Mouse (Mus musculus) liver, adult (tissue): ENCODE data around the gene Hspb2.

ENCODE experiments used
- GATA4 ChIP-seq: IDR thresholded peaks from 2 replicates; pipeline ENCODE4 v1.6.1; 2014; ENCODE audit warnings: mild to moderate bottlenecking, low read length; ENCODE audit not compliant: insufficient replicate concordance

The Hspb2 gene

DNA sequence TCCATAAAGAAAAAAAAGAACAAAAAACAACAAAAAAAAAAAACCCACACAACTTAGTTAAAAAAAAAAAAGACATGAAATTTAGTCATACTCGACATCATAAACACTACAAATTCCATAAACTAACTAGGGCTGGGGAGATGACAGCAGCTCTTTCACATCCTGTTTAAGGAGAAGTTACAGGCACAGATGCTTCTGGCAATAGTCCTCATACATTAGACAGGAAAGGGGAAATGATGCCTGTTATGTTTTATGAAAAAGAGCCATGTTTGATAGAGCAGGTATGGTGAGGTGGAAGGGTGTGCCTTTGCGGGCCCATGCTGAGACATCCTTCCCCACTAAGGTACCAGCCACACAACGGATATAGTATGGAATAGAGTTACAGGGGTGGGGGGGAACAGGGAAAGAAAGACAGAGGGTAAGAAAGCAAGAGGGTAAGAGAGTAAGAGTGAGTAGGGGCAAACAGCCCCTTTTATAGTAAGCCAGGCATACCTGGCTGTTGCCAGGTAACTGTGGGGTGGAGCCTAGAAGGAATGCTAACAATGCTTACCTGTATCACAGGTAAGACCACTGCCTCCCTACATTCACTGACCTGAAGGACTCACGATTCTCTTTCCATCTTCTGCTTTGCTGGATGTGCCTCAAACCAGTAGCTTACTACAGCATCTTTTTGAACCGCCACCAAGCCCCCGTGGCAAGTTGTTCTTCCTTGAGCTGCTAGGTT, 9.5 kb upstream of the Hspb2 start:
- no peak for TF ChIP-seq GATA4

GRCm38 (mm10) chr9:50756711-50757110, 4.6 kb upstream of the Hspb2 start:
- TF ChIP-seq GATA4, result no peak

DNA sequence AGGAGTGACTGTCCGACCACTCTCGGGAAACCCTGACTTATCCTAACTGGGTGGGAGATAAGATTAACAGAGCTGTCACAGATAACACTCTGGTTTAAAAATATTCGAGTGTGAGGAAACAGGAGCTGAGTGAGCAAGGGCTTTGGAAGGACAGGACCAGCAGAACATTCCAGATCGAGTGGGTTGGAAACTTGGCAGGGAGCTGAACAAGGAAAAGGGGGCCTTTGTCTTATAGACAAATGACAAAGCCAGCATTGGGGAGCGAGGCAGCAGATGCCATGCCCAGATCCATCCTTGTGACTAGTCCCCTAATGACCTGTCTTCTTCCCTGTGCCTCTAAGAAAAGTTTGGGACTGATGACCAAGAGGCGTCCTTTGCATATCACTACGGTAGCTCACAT, 1.8 kb upstream of the Hspb2 start:
- no peak for TF ChIP-seq GATA4

- no peak for TF ChIP-seq GATA4
Measured at GRCm38 (mm10) chr9:50752784-50753615, 846 bp upstream of the Hspb2 start.

DNA sequence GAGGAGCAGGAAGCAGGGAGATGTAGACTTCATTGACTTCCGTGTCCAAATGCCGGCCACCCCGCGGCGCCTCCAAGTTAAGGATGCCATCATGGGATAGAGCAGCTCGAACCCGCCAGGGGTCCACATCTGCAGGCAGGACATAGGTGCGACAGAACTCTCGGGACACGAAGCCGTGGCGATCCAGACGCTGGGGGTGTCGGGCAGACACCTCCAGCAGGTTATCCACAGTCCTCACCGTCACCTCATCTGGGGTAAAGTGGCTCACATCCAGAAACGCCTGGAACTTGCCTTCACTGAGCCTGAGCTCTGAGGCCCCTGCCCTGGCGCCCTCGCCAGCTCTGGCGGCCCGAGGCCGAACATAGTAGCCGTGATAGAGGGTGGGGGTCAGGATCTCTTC, 831 bp downstream of the Hspb2 start, which contains the start of gene Cryab:
TSS of gene Cryab (plus strand) at position 3 of the 400 bp plus-strand sequence.
- TF ChIP-seq GATA4, result no peak

DNA sequence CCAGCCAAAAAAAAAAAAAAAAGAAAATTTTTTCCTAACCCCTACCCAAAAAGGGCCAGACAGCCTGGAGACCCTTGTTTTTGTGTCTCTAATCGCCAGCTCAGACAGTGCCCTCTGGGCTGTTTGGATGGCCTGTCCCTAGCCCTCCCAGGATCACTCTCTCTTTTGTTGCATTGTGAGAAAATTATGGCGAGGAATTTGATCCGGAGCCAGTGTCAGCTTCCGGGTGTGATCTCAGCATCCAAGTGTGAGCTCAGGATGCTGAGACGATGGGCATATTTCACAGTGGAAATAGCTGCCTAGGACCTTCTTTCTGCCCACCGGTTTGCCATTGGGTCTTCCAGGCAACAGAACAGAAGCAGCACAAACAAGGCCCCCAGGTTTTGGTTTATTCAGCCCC, 1.4 kb downstream of the Hspb2 start:
- no peak for TF ChIP-seq GATA4

GRCm38 (mm10) chr9:50746214-50746677, 5.9 kb downstream of the Hspb2 start, which contains the start of gene 2310030G06Rik:
TSS of gene 2310030G06Rik (minus strand) at chr9:50746536.
- no peak for TF ChIP-seq GATA4

DNA sequence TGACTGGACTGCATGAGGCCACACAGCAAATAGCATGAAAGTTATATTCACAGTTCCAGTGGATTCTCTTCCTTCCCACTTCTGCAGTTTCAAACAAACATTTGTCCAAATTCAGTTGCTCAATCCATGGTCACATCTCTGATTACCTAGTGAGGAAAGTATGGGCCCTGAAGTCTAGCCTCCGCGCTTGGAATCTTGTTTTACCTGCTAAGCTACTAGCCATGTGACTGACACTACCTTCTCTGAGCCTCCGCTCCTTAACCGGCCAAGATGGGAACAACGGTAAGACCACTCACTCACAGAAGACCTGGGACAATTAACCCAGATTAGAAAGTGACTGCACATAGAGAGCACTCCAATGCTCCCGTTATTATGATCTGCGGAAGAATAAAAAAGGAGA, 6.3 kb downstream of the Hspb2 start:
- no peak for TF ChIP-seq GATA4

- TF ChIP-seq GATA4, result no peak
Measured at GRCm38 (mm10) chr9:50742744-50743143, 9.4 kb downstream of the Hspb2 start.

DNA sequence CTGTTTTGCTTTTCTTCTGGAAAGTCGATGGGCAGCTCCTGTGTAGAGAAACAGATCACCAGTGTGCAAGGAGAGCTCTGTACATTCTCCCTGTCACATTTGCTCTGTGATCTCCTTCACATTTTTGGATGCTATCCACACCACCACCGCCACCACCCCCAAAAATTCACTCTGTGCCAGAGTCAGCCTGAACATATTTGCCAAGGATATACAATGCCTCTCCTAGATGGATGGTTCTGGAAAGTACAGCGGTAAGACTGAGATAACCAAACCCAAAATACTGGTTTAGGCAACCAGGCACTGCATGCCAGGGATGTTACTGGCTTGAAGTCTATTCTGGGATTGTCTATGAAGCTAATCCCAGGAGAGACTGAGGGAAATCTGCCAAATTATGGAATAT, 9.9 kb downstream of the Hspb2 start:
- TF ChIP-seq GATA4, result no peak

DNA sequence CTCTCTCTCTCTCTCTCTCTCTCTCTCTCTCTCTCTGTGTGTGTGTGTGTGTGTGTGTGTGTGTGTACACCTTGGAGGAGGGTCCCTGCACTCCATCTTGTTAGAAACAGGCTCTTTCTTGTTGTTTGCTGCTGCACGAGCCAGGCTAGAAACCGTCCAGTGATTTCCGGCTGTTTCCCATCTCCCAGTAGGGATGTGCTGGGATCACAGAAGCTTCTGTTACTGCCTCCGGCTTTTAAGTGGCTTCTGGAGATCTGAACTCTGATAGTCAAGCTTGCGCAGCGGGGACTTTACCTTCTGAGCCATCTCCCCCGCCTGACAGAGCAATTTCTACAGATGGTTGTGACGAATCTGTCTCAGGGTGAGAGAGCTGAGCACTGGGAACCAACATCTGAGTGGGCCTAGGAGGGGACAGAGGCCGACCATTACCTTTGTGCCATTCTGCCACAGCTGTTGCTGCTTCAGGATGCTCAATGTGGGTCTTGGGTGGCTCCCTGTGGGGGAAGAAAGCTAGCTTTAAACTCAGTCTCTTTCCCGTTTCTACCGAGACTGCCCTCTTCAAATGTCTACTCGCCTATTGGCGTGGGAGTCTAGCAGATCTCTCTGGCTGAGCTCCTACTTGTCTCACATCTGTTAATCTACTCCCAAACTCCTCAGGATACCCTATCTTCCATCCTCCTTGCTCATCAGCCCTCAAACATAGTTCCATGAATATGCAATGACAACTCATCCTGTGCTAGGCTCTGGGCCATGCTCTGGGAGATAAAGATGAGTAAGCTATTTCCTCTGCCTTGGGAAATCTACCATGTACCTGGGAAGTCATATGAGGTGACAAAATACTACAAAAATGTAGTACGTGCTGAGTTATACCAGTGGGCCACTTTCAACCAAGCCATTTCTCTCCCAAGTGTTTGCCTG, 11.0 kb downstream of the Hspb2 start:
- no peak for TF ChIP-seq GATA4

DNA sequence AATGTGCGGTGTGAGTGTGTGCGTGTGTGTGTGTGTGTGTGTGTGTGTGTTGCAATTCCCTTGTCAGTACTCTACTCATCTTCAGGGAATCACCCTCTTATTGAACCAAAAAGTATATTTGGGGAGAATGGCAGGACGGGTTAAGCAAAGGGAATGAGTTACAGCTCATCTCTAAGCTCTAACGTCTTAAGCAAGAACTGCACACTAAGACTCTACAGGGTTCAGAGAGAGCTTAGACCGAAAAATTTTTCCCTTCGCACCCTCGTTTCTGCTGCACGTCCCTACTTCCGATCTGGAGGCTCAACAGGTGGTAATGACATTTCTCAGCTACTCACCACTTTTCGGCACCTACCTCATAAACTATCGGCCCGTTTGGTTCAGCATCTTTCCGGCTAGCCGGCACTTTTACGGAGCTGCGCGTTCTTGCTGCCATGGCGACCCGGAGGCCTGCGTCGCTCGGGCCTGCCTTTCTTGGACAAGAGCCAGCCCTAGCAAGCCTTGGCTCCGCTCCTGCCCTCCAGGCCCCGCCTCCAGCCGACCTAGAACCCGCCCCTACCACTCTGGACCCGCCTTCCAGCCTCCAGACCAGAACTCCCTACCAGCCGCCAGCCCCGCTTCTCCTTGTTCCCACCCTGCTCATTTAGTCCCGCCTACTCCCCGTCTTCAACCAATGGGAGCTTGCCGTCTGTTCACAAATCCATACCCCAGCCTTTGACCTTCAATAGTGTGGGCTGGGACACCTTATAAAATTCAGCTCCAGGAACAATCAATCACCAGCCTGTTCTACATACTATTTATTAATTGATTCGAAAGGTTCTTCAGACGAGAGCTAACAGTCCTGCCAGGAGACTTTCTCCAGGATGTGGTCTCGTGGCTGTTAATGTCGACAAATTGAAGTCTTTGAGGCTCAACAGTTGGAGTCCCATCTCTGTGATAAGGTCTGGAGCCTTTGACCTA, 13.0 kb downstream of the Hspb2 start, which contains the start of gene Dixdc1:
TSS of gene Dixdc1 (minus strand) at position 604 of the 957 bp plus-strand sequence.
- TF ChIP-seq GATA4, result no peak

- TF ChIP-seq GATA4, result no peak
Measured at GRCm38 (mm10) chr9:50734989-50735388, 17.2 kb downstream of the Hspb2 start.

DNA sequence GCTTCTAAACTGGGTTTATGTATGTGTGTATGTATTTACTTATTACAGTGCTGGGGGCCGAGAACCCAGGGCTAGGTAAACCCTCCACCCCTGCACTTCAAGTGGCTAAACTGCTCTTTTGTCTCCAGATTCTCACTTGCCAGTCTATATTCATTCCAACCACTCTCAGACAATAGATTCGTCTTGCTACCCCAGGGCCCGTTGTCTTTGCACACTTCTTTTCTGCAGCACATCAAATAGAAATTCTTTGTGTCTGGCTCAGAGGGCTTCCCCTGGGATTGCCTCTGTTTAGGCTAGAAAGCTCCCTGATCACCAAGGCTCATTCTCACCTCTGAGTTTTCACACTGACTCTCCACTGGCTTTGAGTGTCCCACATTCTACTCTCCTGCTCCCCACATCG, 19.6 kb downstream of the Hspb2 start:
- no peak for TF ChIP-seq GATA4
